Mouse (Mus musculus) neutrophil, adult 5-6 weeks (primary cell): ENCODE measurements at regions not wholly inside any gene's neighbourhood (a gene's known extent, or its start where the extent isn't known, plus 50 kb on each side); places are given as distances from the start of the nearest gene placed in this dataset.

Source experiments
- ATAC-seq: fragments of 151-379, 151-347 bp; 2 replicates; pipeline ENCODE4 v1.8.0; 2017; ENCODE audit warnings: mild to moderate bottlenecking, moderate TSS enrichment; ENCODE audit not compliant: insufficient number of reproducible peaks, poor library complexity, low FRiP score, severe bottlenecking; ENCODE audit errors: extremely low read depth

- ATAC-seq: no peak
These were observed 64.5 kb downstream of the Gm11146 start for GRCm38 (mm10) chr16:77537351-77537750.

DNA sequence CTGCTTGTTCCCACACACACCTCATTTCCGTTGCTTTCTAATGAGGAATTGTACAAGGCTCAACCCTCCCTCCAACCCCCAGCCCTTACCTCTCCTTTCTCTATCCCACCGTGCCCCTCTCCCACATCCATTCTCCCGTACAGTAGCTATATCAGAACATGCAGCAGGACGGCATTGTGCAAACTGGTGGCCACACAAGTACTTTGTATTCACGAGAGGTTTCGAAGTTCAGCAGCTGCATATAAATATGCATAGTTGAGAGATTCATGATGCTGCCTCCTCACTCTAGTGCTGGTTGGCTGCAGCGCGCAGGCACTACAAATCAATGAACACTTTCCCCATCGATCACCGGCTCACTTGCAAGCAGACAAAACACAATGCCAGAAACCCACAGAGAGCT, 65.1 kb downstream of the Gm11146 start:
- ATAC-seq: no peak

DNA sequence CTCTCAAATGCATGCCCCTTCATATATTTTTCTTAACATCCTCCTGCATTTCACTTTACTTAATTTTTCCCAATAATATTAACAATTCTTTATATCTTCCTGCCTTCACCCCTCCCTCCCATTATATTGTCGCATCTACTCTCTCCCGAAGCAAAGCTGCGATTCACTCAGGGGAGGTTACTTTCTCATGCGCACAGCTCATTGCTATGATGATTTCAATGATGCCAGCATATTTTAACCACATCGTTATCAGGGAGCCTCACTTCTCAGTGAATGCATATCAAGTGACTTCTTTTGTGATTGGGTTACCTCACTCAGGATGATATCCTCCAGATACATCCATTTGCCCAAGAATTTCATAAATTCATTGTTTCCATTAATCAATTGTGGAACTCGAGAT, 65.6 kb downstream of the Gm11146 start:
- ATAC-seq: no peak

GRCm38 (mm10) chr16:77535021-77535420, 66.9 kb downstream of the Gm11146 start:
- no peak for ATAC-seq

- no peak for ATAC-seq
These were observed 70.3 kb downstream of the Gm11146 start for GRCm38 (mm10) chr16:77531596-77531995.

DNA sequence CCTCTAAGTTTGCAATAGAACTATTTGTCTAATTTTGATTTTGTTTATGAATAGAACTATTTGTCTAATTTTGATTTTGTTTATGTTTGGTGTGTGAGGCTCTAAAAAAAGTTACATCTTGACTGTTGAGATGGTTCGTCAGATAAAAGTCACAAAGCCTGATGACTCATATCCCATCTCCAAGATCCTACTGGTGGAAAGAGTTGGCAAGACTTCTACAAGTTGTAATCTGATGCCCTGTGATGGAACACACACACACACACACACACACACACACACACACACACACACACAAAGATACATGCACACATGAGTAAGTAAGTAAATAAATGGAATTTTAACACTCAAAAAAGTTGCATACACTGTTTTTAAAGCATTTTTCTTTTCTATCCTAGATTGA, 73.9 kb downstream of the Gm11146 start:
- no peak for ATAC-seq

DNA sequence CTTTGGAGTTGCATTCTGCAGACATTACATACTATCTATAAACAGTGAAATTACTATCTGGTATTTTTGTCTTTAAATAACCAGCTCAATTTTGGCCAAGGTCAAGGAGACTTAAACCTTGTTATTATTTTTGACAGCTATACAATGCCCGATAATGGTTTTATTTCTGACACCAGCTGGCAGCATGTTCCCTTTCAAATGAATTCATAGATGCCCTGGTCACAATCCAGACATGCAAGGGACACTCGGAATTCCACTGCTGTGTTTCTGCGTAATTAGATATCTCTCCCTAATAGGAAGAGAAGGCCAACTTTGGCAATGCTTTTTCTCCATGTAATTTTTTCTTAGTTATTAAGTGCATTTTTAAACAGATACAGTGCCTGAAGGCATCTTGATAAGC, 87.3 kb downstream of the Gm11146 start:
- ATAC-seq: no peak

DNA sequence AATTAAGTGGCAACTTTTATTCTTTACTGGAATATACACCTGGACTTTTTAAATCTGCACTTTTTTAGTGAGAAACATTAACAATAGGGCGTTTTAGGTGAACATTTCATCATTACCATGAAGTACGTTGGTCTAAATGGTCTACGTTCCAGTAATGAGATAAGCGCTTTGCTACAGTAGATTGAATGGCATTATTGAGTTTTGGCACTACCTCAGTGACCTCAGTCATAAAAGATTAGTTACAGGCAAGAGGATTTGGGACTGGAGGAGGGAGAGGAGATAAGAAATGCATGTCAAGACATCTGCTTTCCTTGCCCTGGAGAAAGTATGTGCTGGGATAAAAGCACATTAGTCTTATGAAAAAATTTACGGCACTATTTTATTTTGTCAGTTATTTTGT, 98.3 kb downstream of the Gm11146 start:
- no peak for ATAC-seq

DNA sequence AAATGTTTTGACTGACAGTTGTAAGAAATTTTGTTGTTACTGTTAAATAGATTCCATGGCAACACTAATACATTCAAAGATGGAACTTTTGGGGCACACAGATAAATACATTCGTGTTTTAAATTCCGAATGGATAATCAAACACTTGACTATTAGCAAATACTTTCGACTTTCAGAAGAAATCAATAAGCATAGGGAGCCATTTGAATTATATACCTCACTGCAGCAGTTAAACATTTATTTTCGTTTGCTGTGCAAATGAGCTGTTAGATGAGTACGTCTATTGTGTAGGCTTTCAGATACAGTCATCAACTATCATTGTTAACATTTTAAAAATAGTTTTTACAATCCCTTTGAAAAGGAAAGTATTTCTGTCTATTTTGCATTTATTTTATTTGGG, 99.0 kb downstream of the Gm11146 start:
- ATAC-seq: no peak

DNA sequence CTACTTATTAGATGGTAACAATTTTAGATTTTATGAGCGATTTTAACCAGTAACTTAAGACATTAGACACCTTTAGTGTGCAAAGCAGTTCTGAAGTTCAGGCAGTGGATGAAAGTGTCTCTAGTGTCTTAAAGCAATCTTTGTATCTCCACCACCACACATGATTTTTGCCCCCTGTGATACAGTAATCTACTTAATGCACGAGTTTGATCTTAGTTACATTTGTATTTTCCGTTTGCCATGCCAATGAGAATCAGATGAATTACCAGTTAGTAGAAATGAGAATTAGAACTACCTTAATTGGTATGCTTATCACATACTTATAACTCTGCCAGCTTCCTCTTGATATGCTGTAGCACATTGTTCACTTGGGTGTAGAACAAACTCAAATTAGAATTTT, 99.9 kb downstream of the Gm11146 start:
- ATAC-seq: no peak

GRCm38 (mm10) chr16:77500981-77501380, 100.9 kb downstream of the Gm11146 start:
- ATAC-seq: no peak

DNA sequence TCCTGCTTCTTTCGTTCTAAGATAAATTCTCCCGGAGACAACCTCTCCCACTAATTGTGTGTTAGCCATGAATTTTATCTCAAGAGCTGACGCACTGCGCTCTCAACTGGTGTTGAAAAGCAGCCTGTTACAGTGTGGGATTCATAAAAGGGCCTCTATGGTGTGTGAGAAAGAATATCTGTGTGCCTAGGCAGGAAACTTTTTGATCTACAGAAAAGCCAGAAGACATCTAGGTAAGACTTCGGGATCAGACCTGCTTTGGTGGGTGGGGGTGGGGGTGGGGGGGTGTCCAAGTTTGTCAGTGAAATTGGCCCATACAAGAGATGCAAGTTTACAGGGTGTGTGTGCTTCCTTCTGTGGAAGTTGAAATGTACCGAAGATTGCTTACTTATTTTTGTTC, 101.5 kb downstream of the Gm11146 start:
- no peak for ATAC-seq

GRCm38 (mm10) chr16:77499537-77500301, 102.2 kb downstream of the Gm11146 start:
- no peak for ATAC-seq

DNA sequence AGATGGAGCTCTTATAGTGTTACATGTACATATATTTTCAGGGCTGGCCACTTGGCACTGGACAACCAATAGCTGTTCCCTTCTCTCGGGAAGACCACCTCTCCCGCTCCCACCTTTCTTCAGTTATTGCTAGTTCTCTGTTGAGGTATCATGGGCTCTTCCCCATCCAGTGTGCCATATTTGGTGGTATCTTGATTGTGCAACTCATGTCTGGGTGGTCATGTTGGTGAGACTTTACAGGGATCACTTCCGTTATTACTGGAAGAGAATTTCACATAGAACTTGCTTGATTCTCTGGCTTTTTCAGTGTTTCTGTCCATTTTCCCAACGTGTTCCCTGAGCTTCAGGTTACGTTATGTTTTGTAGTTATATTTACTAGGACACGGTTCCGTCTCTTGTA, 106.6 kb downstream of the Gm11146 start:
- ATAC-seq: no peak

DNA sequence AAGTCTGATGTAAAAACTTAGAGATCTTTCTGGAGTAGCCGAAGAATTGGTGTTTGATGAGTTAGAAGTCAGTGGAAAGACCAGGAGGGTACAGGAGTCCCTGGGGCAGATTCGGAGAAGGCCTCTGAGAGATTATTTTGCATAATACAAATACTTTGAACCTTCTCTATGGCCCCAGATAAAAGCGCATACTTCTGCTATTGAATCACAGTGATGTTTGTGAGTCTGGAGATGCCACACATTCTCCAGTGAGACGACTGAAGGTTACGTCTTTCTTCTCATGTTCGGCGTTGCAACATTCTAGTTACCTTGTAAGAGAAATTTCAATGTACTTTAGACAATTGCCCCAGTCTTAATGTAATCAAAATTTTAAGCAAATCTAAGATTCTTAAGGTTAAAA, 107.9 kb downstream of the Gm11146 start:
- ATAC-seq: no peak

DNA sequence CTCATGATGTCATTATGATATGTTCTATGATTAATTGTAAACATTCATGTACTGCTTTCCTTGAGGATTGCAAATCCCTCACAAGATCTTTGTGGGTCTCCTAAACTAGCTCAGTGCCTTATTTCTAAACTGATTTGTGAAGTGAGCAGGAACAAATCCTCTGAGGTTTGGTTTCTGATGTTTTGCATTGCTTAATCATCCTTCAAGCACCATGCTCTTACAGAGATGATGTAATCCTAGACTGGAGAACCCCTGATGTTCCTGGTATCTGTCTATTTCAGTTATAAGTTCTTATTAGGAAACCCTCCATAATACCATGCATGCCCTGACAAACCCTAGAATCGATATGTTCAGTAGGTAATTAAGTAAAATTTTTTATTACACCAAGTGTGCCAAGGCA, 113.7 kb downstream of the Gm11146 start:
- no peak for ATAC-seq

DNA sequence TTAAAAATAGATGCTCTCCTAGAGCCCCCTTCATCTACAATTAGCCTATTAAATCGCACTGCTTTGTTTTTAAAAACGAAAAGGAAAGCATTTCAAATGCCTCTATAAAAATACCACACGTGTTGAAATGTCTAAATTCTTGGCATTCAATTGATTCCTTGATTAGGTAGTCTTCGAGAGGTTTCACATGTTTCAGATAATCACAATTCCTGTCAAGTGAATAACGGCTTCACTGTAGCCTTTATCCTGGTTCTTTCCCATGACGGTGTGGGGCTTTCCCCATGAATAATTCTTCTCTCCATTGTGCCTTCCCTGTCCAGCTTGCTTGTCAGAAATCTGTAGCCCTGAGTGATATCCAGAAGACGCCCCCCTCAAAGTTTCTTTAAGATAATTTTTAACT, 122.1 kb downstream of the Gm11146 start:
- no peak for ATAC-seq

DNA sequence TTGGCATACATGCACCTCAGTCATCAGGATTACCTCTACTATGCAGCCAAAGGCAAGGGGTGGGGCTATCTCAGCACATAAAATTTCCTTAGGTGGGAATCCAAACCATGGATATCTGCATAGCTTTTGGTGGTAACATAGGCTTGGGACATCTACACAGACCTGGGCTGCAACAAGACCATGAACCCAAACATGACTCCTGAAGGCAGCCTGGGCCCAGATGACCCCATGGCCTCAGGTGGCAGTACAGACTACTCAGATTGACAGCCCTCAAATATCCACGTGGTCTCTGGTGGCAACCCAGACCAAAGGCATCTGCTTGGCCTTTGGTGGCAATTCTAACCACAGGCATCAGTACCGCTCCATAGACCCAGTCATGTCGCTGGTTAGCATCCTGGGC, 130.0 kb downstream of the Gm11146 start:
- no peak for ATAC-seq

DNA sequence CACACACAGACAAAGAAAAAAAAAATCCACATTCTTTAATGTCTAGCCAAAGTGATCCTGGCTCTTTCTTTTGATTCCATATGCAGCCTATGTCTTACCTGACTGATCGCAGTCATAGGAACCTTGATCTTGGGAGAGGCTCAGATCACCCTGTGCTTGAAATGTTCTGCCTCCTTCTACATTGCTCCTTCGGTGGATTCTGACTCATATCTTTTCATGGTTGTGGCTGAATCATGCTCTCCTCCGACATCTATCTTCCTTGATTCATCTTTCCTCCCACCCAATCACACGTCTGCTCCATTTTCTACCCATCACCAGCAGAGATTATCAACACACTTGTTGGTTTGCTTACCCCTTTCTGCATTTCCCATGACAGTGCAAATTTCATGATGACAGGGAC, 132.0 kb downstream of the Gm11146 start:
- ATAC-seq: no peak

DNA sequence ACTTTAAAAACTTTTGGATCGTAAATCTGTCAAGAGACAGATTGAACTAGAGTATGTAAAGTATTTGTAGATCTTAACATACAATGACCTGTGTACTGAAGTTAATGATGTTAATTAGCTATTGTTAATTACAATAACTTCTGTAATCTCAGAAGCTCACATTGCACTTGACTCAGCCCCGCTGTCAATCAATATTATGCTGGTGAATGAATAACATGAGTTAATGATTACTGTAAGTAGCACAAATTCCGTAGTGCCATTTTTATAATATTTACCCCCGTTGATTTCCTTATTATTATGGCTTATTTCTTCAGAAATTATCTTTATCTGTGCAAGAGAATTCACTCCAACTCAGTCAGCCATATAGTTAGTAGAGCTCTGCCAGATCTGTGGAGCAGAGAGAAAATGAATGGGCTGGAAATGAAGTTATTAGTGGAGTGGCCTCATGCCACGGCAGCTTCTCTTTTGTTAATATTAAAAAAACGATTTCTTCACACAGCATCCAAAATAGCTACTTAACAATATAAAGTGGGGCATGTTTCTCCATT, 132.5 kb downstream of the Gm11146 start:
- ATAC-seq: no peak

GRCm38 (mm10) chr16:77467216-77467615, 134.7 kb downstream of the Gm11146 start:
- no peak for ATAC-seq
